Mouse (Mus musculus) limb, embryonic 12.5 days (tissue): ENCODE results near the gene Nhej1. TPM values are rescaled to one million over a fixed set of nuclear protein-coding genes. Genes with fewer than 3 reads are reported as not detected.

ENCODE experiments used
- ATAC-seq: fragments of 200-750 bp; cut with Nextera tagmentation; 2 replicates; pipeline ENCODE4 v1.8.0; 2017; ENCODE audit warnings: low read depth, moderate TSS enrichment; ENCODE audit not compliant: insufficient number of reproducible peaks, insufficient read depth, low FRiP score, low TSS enrichment
- H3K27ac ChIP-seq: fragments of 300-500 bp; sonication (generic); 2 replicates; pipeline ENCODE4 v1.5.1; 2016; ENCODE audit warnings: mild to moderate bottlenecking, moderate library complexity
- H3K27me3 ChIP-seq: fragments of 300-500 bp; sonication (generic); 2 replicates; pipeline ENCODE4 v1.6.1; 2016; ENCODE audit warnings: mild to moderate bottlenecking, moderate library complexity
- H3K36me3 ChIP-seq: fragments of 300-500 bp; sonication (generic); 2 replicates; pipeline ENCODE4 v1.6.1; 2016; ENCODE audit warnings: mild to moderate bottlenecking, moderate library complexity
- H3K4me1 ChIP-seq: fragments of 300-500 bp; sonication (generic); replicated peaks from 2 replicates; pipeline ENCODE4 v1.6.1; 2016
- H3K4me2 ChIP-seq: fragments of 300-500 bp; sonication (generic); 2 replicates; pipeline ENCODE4 v1.6.1; 2016; ENCODE audit warnings: mild to moderate bottlenecking, moderate library complexity
- H3K4me3 ChIP-seq: fragments of 300-500 bp; sonication (generic); replicated peaks from 2 replicates; pipeline ENCODE4 v1.5.1; 2016; ENCODE audit warnings: mild to moderate bottlenecking
- H3K9ac ChIP-seq: fragments of 300-500 bp; sonication (generic); replicated peaks from 2 replicates; pipeline ENCODE4 v1.6.1; 2016; ENCODE audit warnings: mild to moderate bottlenecking, moderate library complexity
- H3K9me3 ChIP-seq: fragments of 300-500 bp; sonication (generic); 2 replicates; pipeline ENCODE4 v1.6.1; 2016; ENCODE audit warnings: mild to moderate bottlenecking, moderate library complexity
- WGBS: fragments of 180-500 bp; shearing (Covaris S2); methylation state at CpG from one replicate; pipeline ENCODE4 v1.1.7; 2016; 5-methylcytosine and 5-hydroxymethylcytosine counted together
- polyA plus RNA-seq: library from polyadenylated mRNA; unstranded; fragments of >200 nt; fragmentation: Nextera tagmentation; extraction: Ambion mirVana; gene quantifications from 2 replicates; pipeline ENCODE4 v1.2.1, GENCODE M21; 2016

Gene Nhej1
- polyA plus RNA-seq, 1 experiment from 2014 or later, result 12.1 TPM

DNA sequence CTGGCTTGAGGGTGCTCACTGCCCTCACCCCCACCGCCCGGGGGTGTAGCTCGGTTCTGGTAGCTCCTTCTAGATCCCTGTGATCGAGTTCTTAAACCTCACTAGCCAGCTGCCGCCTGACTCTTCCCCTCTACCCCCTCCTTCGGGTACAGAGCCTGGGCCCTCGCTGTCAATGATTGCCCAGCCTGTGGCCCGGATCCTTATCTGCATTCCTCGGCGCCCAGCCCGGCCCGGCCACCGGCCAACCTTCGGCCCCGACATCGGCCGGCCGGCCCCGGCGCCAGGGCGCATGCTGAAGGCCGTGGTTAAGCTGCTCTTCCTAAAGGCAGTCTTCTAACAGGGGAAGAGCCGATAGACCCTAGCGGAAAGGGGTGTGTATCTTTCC, 175.3 kb downstream of the Nhej1 start:
- Histone ChIP-seq H3K36me3 (no peaks in the 10 kb centered on the region), H3K9ac (no peak overlapping the region), H3K4me3 (peak overlapping the region; percentile 44), H3K27ac (no peak overlapping the region), H3K9me3 (no peaks in the 10 kb centered on the region), H3K27me3 (peaks cover 99% of the 10 kb centered on the region), H3K4me1 (peaks cover 21% of the 10 kb centered on the region), H3K4me2 (peak overlapping the region; percentile 74)
- no peak for ATAC-seq
- WGBS, result 4% methylated on average over 24 of the region's 24 CpGs

DNA sequence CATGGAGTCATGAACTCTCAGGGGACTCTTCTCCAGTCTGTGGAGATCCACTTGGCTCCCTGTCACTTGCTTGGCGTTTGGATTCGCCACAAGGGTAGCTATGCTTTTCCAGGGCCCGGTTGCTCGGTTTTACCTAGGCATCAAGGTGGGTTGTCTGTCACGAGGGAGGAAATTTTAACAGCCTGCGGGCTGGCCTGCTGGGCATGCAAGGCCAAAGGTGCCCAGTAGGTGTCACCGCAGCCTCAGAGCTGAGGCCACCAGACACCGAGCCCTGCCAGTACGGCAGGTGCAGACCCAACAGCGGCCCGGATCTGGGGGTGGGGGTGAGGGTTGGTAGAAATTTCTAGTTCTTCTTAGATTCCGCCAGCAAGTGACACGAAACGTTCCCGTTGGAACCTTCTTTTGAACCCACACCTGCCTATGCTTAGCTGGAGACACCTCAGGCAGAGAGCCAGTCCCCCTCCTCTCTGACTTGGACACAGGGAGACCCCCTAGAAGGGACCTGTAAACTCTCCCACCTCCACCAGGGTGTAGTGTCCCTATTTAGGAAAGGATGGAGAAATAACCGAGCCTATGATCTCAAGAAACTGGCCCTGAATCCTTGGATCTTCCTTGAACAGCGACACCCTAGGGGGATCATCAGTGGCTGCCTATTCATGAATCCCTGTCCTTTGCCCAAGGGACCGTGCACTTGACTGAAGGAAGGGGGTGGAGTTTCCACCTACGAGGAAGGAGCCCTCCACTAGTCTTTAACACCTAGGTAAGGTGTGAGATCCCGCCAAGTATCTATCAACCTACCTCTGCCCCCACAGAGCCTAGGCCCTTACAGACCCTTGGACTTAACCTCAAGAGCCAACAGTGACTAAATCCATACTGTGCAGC, 176.0 kb downstream of the Nhej1 start:
- ATAC-seq, result peak; percentile 33; the same call in 1 of the 2 replicates
- Histone ChIP-seq H3K27me3 (peaks cover 100% of the 10 kb centered on the region), H3K9me3 (no peaks in the 10 kb centered on the region), H3K4me1 (peaks cover 21% of the 10 kb centered on the region), H3K4me2 (peak overlapping the region; percentile 74), H3K4me3 (peak overlapping the region; percentile 44), H3K9ac (no peak overlapping the region), H3K36me3 (no peaks in the 10 kb centered on the region), H3K27ac (no peak overlapping the region)
- 2% methylated on average over 20 of the region's 20 CpGs for WGBS

DNA sequence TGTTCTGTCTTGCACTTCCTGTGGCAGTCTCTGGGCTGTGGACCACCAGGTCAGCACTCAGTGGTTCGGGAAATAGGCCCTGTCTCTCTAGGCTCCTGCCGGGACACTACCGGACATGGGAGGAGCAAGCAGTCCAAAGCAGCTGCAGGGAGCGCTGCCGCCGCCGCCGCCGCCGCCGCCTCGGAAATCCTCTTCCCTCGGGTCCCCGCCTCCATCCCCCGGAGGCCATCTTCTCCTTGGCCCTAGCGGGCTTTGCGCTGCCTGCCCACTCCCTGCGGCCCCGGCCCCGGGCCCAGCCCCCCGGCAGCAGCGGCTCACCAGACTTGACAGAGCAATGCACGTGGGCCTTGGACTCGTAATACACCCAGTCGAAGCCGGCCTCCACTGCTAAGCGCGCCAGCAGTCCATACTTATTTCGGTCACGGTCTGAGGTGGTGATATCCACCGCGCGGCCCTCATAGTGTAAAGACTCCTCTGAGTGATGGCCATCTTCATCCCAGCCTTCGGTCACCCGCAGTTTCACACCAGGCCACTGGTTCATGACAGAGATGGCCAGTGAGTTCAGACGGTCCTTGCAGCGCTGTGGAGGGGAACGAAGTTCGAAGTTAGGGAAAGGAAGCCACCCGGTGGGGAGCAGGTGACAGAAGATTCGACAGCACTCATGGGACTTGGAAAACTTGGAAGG, 176.9 kb downstream of the Nhej1 start:
- H3K27me3 ChIP-seq, result peaks cover 99% of the 10 kb centered on the region
- H3K4me2 ChIP-seq, result peak overlapping the region; percentile 50
- 2% methylated on average over 41 of the region's 41 CpGs for WGBS
- H3K36me3 ChIP-seq, result no peaks in the 10 kb centered on the region
- no peaks in the 10 kb centered on the region for H3K9me3 ChIP-seq
- 0 out of 2 replicates have a peak overlapping the region, but pooled peaks have one; percentile 44 for H3K9ac ChIP-seq
- H3K4me3 ChIP-seq, result peak overlapping the region; percentile 44
- H3K4me1 ChIP-seq, result peaks cover 21% of the 10 kb centered on the region
- no peak for ATAC-seq
- H3K27ac ChIP-seq, result no peak overlapping the region

DNA sequence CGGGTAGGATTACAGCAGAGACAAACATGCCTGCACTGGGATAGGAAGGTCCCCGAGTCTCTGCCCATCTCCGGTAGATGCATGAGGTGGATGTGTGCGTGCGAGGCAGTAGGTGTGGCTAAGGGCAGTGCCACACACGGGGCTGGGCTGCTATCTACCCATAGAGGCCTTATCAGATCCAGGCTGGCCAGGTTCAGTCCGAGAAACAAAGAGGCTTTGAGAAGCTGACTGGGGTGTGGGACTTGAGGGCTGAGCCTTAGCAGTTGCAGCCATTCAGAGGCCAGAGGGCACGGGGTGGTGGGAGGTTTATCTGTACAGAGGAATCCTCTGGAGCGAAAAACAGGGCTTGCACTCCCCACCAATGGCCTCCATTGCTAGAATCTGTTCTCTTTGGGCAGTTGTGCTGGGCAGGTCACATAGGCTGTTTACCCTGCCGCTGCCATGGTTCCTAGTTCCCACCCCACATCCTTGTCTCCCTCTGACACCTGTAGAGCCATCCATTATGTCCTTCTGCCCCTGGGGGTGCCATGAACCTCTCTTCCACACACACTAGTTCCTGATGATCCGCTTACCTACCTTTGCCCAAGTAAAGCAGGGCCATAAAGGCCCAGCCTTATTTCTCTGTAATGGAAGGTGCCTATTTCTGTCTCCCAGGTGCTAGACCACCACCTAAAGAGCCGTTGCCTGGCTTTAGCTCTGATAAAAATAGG, 183.2 kb downstream of the Nhej1 start:
- no peaks in the 10 kb centered on the region for H3K9me3 ChIP-seq
- H3K27me3 ChIP-seq, result peaks cover 83% of the 10 kb centered on the region
- no peak overlapping the region for H3K27ac ChIP-seq
- no peaks in the 10 kb centered on the region for H3K36me3 ChIP-seq
- WGBS, result 61% methylated on average over 12 of the region's 12 CpGs
- ATAC-seq, result no peak
- H3K4me2 ChIP-seq, result no peak overlapping the region
- no peak overlapping the region for H3K9ac ChIP-seq
- no peaks in the 10 kb centered on the region for H3K4me1 ChIP-seq
- H3K4me3 ChIP-seq, result no peak overlapping the region

DNA sequence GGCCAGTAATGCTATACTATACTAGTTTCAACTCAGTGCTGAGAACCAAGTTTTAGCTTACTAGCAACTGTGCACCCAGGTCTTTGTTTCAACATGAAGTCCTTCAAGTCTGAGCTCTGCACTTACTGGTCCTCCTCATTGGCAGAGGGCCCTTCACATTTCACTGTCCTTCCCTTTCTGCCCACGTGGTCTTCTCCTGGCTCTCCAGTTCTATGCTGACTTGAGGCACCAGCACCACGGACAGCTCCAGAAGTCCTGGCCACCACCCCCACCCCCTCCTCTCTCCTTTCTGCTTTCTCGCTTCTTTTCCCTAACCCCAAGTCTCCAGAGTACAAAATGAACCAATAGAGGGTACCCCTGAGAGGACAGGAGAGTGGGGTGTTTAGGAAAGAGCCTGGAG, 185.2 kb downstream of the Nhej1 start:
- Histone ChIP-seq H3K4me2 (no peak overlapping the region), H3K9me3 (no peaks in the 10 kb centered on the region), H3K27me3 (peaks cover 76% of the 10 kb centered on the region), H3K4me1 (no peaks in the 10 kb centered on the region), H3K4me3 (no peak overlapping the region), H3K27ac (no peak overlapping the region), H3K9ac (no peak overlapping the region), H3K36me3 (no peaks in the 10 kb centered on the region)
- no peak for ATAC-seq
- 4% methylated on average over 3 of the region's 3 CpGs for WGBS

DNA sequence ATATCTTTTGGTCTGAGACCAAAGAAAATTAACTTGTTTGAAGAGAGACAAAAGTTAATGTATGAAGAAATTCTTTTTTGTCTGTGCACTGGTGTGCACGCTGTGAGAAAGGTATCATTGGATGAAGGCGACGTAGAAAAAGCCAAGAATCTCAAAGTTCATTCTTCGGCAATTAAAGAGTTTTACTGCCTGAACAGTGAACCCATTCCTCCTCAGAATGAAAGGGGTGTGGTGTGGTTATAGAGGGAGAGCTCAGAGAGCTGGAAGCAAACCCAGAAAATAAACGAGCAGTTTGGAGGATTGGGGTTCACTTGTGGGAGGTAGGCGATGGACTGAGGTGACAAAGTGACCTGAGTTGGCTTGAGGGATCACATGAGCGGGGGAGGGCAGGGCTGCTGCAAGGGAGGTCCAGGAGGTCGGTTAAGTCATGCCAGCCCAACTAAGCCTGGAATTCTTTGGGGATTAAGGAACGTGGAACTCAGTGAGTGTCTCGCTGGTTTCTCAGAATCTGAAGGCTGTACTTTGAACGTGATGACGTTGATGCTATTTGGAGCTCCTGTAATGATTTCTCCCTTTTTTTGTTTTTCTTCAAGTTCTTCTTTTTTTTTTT, 188.7 kb downstream of the Nhej1 start:
- WGBS, result 43% methylated on average over 12 of the region's 12 CpGs
- Histone ChIP-seq H3K9me3 (no peaks in the 10 kb centered on the region), H3K4me3 (no peak overlapping the region), H3K4me1 (no peaks in the 10 kb centered on the region), H3K9ac (no peak overlapping the region), H3K36me3 (no peaks in the 10 kb centered on the region), H3K27me3 (peaks cover 72% of the 10 kb centered on the region), H3K4me2 (no peak overlapping the region), H3K27ac (no peak overlapping the region)
- ATAC-seq, result no peak

DNA sequence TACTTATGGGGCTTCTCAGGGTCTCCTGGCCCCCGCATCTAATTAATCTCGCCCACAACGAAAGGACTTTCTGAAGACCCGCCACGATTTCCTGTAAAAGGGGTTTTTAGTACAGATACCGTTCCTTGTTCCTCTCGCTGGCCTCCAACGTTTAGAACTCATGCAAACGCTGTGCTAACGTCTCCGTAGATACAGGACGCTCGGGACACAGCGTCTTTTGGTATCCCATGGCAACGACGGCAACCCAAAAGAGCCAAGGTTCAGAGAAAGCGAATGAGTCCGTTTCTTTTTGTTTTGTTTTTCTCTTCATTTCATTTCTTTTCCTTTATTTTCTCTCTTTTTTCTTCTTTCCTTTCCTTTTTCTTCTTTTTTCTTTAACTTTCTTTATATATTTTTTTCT, 189.6 kb downstream of the Nhej1 start, which contains the start of gene Cfap65:
Gene Cfap65 (minus strand): TSS at position 198 of the 400 bp plus-strand sequence.
- Histone ChIP-seq H3K27me3 (peaks cover 67% of the 10 kb centered on the region), H3K36me3 (no peaks in the 10 kb centered on the region), H3K27ac (no peak within 1 kb of the TSS), H3K4me1 (no peaks in the 10 kb centered on the region), H3K4me2 (peak within 1 kb of the TSS; percentile 46), H3K4me3 (peak within 1 kb of the TSS; percentile 16; the same call in 1 of the 2 replicates), H3K9ac (no peak within 1 kb of the TSS), H3K9me3 (no peaks in the 10 kb centered on the region)
- 2% methylated on average over 18 of the region's 18 CpGs for WGBS
- ATAC-seq, result no peak

DNA sequence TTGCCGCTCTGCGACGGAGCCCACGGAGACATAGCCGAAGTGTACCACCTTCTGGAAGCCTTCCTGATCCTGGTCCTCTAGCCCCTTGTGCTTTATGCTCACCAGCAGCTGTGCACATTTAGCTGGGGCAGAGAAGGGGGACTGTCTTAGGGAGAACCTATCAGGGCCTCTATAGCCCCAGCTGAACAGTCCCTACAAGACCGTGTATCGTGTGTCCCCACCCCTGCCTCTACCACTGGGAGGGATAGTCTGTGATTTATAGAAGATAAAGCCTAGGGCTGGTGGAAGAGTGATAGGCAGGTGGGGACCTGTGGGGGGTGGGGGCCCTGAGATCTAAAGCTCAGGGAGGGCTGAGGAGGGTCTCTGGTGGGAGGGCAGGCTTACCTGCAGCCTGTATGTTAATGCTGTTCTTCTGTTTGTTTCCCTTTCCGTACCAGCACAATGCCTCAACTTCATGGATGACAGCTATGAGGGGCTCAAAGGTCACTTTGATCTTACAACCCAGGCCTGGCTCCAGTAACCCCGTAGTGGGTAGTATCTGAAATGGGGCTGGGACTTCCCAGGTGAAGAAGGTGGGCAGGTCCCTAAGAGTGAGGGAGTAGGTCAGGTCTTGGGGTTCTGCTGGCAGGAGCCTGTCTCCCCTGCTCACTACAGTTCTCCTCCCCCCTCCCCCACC, 197.2 kb downstream of the Nhej1 start:
- Histone ChIP-seq H3K4me3 (no peak overlapping the region), H3K9ac (no peak overlapping the region), H3K4me2 (no peak overlapping the region), H3K36me3 (no peaks in the 10 kb centered on the region), H3K9me3 (no peaks in the 10 kb centered on the region), H3K27me3 (peaks cover 61% of the 10 kb centered on the region), H3K4me1 (no peaks in the 10 kb centered on the region), H3K27ac (no peak overlapping the region)
- WGBS, result 75% methylated on average over 9 of the region's 9 CpGs
- ATAC-seq, result no peak; the same call in 1 of the 2 replicates

DNA sequence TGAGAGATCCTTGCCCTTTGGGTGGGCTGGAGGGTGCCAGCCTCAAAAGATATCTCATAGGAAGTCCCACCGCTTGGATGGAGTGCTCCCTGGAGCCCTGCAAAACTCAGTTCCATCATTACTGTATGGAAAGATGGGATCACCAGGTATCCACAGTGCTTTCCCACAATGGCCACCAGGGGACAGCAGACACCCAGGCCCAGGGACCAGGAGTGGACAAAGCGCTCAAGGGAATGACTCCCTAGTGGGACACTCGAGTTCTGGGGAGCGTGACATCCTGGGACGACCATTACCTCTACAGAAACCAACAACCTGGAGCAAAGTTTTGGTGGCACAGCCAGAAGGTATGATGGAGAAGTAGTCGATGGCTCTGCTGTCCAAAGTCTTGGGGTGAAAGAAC, 198.3 kb downstream of the Nhej1 start:
- no peak overlapping the region for H3K4me2 ChIP-seq
- ATAC-seq, result no peak
- no peak overlapping the region for H3K4me3 ChIP-seq
- H3K9ac ChIP-seq, result no peak overlapping the region
- H3K9me3 ChIP-seq, result no peaks in the 10 kb centered on the region
- no peaks in the 10 kb centered on the region for H3K36me3 ChIP-seq
- H3K27ac ChIP-seq, result no peak overlapping the region
- H3K27me3 ChIP-seq, result peaks cover 60% of the 10 kb centered on the region
- H3K4me1 ChIP-seq, result no peaks in the 10 kb centered on the region
- 39% methylated on average over 6 of the region's 6 CpGs for WGBS

DNA sequence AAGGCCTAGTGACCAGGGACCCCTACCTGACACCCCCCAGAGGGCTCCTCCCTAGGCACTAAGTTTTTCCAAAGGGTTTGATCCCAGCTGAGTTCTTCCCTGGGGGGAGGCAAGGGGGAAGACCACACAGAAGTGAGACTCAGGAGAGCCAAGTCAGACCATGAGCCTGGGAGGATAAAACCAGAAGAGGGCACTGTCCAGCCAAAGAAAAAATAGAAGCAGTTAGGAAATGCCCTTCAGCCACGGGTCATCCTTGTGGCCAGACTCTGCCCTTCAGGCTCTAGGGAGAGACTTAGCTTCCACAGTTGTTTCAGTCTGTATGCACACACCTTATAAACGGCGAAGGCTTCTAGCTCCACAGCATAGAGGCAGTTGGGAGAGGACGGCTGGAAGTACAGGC, 200.5 kb downstream of the Nhej1 start:
- H3K4me2 ChIP-seq, result no peak overlapping the region
- ATAC-seq, result no peak
- H3K27me3 ChIP-seq, result peaks cover 67% of the 10 kb centered on the region
- H3K9ac ChIP-seq, result no peak overlapping the region
- no peak overlapping the region for H3K27ac ChIP-seq
- no peaks in the 10 kb centered on the region for H3K36me3 ChIP-seq
- whole genome bisulfite sequencing, result 72% methylated on average over 4 of the region's 4 CpGs
- no peak overlapping the region for H3K4me3 ChIP-seq
- no peaks in the 10 kb centered on the region for H3K4me1 ChIP-seq
- H3K9me3 ChIP-seq, result no peaks in the 10 kb centered on the region
